Mouse (Mus musculus): ENCODE results near the gene AU040320.

- no peak for TF ChIP-seq CTCF (IDR thresholded peaks at IDR 0.05; ENCODE audit: borderline replicate concordance, insufficient read depth, low read length)
- no peak for TF ChIP-seq POLR2A (IDR thresholded peaks at IDR 0.05; ENCODE audit: low read depth, low read length)
Measured at GRCm38 (mm10) chr4:126707439-126707826, 45.9 kb upstream of the AU040320 start.
